Mouse (Mus musculus) cerebellum, postnatal 36 days (tissue): ENCODE results near the gene Olfr27.

ENCODE experiments used
- DNase-seq, 2 experiments: peaks; one replicate each; pipeline ENCODE4 v3.0.0; 2021 to 2022; ENCODE audit warnings: mixed read lengths in 2 of 2

Olfr27 gene

GRCm38 (mm10) chr9:39127831-39128230, at the start of gene Olfr27:
Gene Olfr27 (plus strand): TSS chr9:39128131.
- DNase-seq: no peak

DNA sequence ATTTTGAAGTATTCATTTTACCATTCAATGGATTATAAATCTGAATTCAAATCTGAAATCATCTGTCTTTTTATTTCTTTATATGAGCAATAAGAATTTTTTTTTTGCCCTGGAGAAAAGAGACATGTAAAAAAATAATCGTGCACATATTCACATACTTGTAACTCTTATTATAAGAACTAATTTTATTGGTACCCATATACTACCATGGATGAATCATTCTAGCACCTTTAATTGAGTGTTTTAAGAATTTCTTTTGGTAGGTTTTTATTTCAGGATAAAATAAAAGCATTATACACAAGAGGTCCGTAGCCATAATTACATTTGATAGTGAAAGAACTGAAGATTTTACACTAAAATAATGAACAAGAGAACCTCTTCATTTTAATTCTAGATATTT, 49.1 kb upstream of the Olfr27 start, which contains the start of gene Olfr938:
Gene Olfr938 (minus strand): TSS at position 101 of the 400 bp plus-strand sequence.
- DNase-seq: no peak

- no peak for DNase-seq
Measured at GRCm38 (mm10) chr9:39127326-39127725, 605 bp upstream of the Olfr27 start.

DNA sequence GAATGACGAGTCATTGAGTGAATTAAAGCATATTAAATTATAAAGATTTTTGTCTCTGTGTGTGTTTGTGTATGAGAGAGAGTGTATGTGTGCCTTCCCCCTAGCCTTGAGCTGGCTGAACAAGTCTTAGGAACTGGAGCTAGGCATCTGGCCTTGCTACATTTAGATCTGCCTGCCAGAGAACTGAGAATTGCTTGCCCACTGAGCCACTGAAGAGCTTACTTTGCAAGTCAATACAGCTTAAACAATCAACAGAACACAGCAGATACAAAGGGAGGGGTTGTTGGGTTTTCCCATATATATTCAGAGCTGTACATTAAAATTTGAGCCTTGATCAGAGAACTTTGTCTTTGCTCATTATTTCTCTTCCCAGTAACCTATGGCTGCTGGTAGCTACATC, 24.5 kb downstream of the Olfr27 start:
- no peak for DNase-seq

DNA sequence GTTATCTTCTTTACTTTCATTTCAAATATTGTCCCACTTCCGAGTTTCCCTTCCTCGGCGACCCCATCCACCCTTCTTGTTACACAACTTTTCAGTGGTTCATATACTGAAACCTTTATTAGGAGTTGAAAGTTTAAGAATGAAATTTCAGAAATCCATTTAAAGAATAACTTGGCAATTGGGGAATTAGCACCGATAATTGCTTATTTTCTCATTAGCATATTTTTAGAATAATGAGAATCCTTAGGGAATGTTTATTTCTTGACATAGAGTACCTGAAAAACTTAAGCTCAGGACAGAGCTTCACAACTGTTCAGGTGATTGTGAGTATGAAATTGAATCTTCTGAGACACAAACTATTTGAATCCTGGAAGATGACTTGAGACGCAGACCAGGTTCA, 38.1 kb downstream of the Olfr27 start, which contains the start of gene Olfr943:
Gene Olfr943 (plus strand): TSS at position 301 of the 400 bp plus-strand sequence.
- DNase-seq: no peak
